Mouse (Mus musculus) heart, embryonic 11.5 days (tissue): Measurements from ENCODE around the gene Adamts8. TPM values are rescaled to one million over a fixed set of nuclear protein-coding genes. Genes with fewer than 3 reads are reported as not detected.
A peak's percentile ranks its signal among the peaks of the same experiment; 100 is the strongest.

Experiments used
- ATAC-seq: fragments of 200-750 bp; cut with Nextera tagmentation; replicated peaks from 2 replicates; pipeline ENCODE4 v1.8.0; 2017; ENCODE audit warnings: moderate library complexity; ENCODE audit not compliant: insufficient number of reproducible peaks, low FRiP score, low TSS enrichment
- H3K27ac ChIP-seq: fragments of 300-500 bp; sonication (generic); 2 replicates; pipeline ENCODE4 v1.5.1; 2014; ENCODE audit warnings: mild to moderate bottlenecking, low read depth, low read length
- H3K27me3 ChIP-seq: fragments of 300-500 bp; sonication (generic); 2 replicates; pipeline ENCODE4 v1.6.1; 2014; ENCODE audit warnings: mild to moderate bottlenecking, low read length, mixed read lengths; ENCODE audit not compliant: control insufficient read depth, insufficient read depth
- H3K36me3 ChIP-seq: fragments of 300-500 bp; sonication (generic); 2 replicates; pipeline ENCODE4 v1.6.1; 2014; ENCODE audit warnings: mild to moderate bottlenecking, low read length, moderate library complexity, mixed read lengths; ENCODE audit not compliant: control insufficient read depth, insufficient read depth
- H3K4me1 ChIP-seq: fragments of 300-500 bp; sonication (generic); 2 replicates; pipeline ENCODE4 v1.6.1; 2014; ENCODE audit warnings: low read length; ENCODE audit not compliant: control insufficient read depth, insufficient read depth
- H3K4me2 ChIP-seq: fragments of 300-500 bp; sonication (generic); 2 replicates; pipeline ENCODE4 v1.6.1; 2014; ENCODE audit warnings: mild to moderate bottlenecking, moderate library complexity
- H3K4me3 ChIP-seq: fragments of 300-500 bp; sonication (generic); 2 replicates; pipeline ENCODE4 v1.5.1; 2014; ENCODE audit warnings: low read depth, low read length
- H3K9ac ChIP-seq: fragments of 300-500 bp; sonication (generic); 2 replicates; pipeline ENCODE4 v1.6.1; 2014; ENCODE audit warnings: mild to moderate bottlenecking, low read depth, low read length, moderate library complexity
- H3K9me3 ChIP-seq: fragments of 300-500 bp; sonication (generic); replicated peaks from 2 replicates; pipeline ENCODE4 v1.6.1; 2016; ENCODE audit warnings: low read length; ENCODE audit not compliant: control insufficient read depth
- WGBS: fragments of 180-500 bp; shearing (Covaris S2); extraction: QIAGEN DNeasy Blood & Tissue Kit; methylation state at CpG from one replicate; pipeline ENCODE4 v1.1.7; 2014; ENCODE audit not compliant: insufficient replicate concordance; 5-methylcytosine and 5-hydroxymethylcytosine counted together
- polyA plus RNA-seq: library from polyadenylated mRNA; unstranded; fragments of >200 nt; fragmentation: Nextera tagmentation; extraction: Ambion mirVana; gene quantifications from 2 replicates; pipeline ENCODE4 v1.2.1, GENCODE M21; 2014

The Adamts8 gene
- polyA plus RNA-seq, 1 experiment from 2014 or later, result 6.0 TPM

DNA sequence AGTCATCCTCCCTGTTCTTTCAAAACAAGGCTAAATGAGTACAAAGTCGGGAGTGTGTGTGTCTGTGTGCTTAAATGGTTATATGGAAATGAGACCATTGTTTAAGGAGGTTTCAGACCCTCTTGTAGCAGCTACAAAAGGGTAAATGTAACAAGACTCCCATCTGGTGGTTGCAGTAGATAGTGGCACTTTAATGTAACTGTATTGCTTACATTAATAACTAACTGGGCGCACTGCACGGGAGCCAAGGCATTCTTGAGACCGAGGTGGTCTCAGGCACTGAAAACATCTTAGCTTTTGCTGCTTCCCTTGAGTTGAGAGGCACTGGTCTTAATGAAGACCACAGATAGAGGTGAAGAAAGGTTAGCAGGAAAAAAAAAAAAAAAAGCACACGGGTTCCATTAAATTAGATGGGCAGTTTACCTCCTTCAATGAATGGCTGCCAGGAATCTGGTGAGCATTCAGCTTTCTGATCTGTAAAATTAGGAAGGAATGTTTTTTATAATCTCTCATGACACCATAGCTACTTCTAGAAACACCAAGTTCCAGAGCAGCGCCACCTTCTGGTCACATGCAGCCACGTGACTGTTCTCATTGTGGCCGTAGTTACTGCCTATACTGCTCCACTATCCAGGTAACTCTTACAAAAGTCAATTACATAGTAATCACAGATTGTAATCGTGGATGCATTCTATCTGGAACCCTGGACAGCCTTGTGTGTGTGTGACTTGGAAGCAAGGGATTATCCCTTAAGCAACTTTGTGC is 5.5 kb upstream of the Adamts8 start:
- Histone ChIP-seq H3K36me3 (no peaks in the 10 kb centered on the region), H3K27me3 (peaks cover 18% of the 10 kb centered on the region), H3K4me1 (no peaks in the 10 kb centered on the region), H3K9ac (no peak overlapping the region), H3K9me3 (0 out of 2 replicates have a peak, but pooled peaks cover 2% of the 10 kb centered on the region), H3K27ac (no peak overlapping the region), H3K4me3 (no peak overlapping the region), H3K4me2 (peak overlapping the region; percentile 42)
- WGBS, result 29% methylated on average over 9 of the region's 9 CpGs
- no peak; the same call in 1 of the 2 replicates for ATAC-seq

DNA sequence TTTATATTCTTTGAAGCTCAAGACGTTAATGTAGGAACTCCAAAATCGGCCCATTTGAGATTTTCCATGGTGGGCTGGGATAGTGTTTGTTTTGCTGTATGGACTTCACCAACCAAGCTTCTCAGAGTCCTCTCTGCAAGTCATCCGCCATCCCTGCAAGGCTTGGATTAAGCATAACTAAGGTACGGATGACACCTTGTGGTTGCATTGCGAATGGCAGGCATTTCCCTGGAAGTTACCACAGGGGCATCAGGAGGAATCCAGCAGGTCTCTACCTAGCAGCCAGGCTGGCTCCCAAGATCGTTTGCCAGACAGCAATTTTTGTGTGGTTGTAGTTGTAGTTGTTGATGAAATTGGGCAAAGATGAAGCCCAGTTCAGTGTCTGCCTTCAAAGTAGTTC is 2.0 kb upstream of the Adamts8 start:
- Histone ChIP-seq H3K4me3 (no peak overlapping the region), H3K4me1 (0 out of 2 replicates have a peak, but pooled peaks cover 5% of the 10 kb centered on the region), H3K9me3 (0 out of 2 replicates have a peak, but pooled peaks cover 2% of the 10 kb centered on the region), H3K36me3 (no peaks in the 10 kb centered on the region), H3K27ac (no peak overlapping the region), H3K4me2 (no peak overlapping the region), H3K27me3 (peaks cover 47% of the 10 kb centered on the region), H3K9ac (no peak overlapping the region)
- WGBS, result 6% methylated on average over 6 of the region's 6 CpGs
- no peak for ATAC-seq

DNA sequence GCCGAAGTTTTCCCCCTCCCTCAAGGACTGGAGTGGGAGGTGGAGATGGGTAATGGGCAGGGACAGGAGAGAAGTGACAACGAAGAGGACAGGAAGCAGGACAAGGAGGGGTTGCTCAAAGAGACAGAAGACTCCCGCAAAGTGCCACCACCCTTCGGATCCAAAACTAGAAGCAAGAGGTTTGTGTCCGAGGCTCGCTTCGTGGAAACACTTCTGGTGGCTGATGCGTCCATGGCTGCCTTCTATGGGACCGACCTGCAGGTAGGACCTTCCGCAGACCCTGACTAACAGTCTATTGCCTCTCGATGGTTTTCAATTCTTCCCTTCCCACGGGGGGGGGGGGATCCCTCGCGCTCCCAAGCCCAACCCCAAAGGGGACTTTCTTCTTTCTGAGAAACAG is 979 bp downstream of the Adamts8 start:
- Histone ChIP-seq H3K36me3 (no peaks in the 10 kb centered on the region), H3K4me1 (peaks cover 5% of the 10 kb centered on the region; the same call in 1 of the 2 replicates), H3K9ac (peak overlapping the region; percentile 58), H3K27ac (no peak overlapping the region), H3K27me3 (peaks cover 54% of the 10 kb centered on the region), H3K4me2 (peak overlapping the region; percentile 100), H3K4me3 (peak overlapping the region; percentile 61), H3K9me3 (0 out of 2 replicates have a peak, but pooled peaks cover 2% of the 10 kb centered on the region)
- no peak for ATAC-seq
- 3% methylated on average over 14 of the region's 14 CpGs for WGBS

DNA sequence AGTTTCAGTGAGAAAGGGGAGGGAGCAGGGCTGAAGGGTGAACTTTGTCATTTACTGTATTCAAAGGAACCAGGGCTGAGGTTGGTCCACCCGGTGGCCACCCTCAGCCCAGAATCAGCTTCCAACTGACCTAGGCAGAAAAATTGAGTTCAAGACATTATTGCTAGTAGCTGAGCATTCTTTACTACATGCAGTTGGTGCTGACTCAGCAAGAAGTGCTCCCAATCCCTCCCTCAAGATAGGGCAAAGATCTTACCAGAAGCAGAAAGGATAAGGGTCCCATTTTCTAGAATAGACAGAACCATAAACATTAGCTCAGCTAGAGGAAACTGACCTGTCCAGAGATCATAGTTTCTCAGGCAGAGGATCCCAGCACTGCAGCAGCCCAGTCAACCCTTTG is 1.9 kb downstream of the Adamts8 start:
- Histone ChIP-seq H3K27me3 (peaks cover 57% of the 10 kb centered on the region), H3K4me3 (no peak overlapping the region), H3K9me3 (0 out of 2 replicates have a peak, but pooled peaks cover 1% of the 10 kb centered on the region), H3K9ac (no peak overlapping the region), H3K4me1 (peaks cover 5% of the 10 kb centered on the region; the same call in 1 of the 2 replicates), H3K36me3 (no peaks in the 10 kb centered on the region), H3K27ac (no peak overlapping the region), H3K4me2 (no peak overlapping the region)
- WGBS, result 28% methylated on average over 1 of the region's 1 CpGs
- no peak for ATAC-seq

DNA sequence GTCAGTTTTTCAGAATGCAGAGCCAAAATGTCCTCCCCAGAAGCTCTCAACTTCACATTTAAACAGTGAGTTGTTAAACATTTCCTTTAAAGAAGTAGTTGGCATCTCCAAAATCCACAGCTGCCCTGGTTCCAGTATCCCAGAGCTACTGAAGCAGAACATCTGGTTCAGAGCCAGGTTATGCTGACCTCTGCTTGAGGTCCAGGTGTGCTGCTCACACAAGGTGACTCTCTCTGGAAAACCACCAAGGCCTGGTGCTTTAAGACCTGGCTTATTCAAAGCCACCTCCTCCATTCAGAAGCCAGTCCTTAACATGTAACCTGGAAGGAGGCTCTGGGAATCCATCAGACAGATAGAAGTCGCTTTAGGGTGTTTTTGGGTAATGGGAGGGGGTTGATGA is 2.9 kb downstream of the Adamts8 start:
- Histone ChIP-seq H3K27ac (no peak overlapping the region), H3K4me3 (no peak overlapping the region), H3K27me3 (peaks cover 57% of the 10 kb centered on the region), H3K9ac (no peak overlapping the region), H3K4me2 (no peak overlapping the region), H3K9me3 (no peaks in the 10 kb centered on the region), H3K4me1 (peaks cover 7% of the 10 kb centered on the region), H3K36me3 (no peaks in the 10 kb centered on the region)
- no peak for ATAC-seq
- WGBS, result 41% methylated on average over 1 of the region's 1 CpGs

DNA sequence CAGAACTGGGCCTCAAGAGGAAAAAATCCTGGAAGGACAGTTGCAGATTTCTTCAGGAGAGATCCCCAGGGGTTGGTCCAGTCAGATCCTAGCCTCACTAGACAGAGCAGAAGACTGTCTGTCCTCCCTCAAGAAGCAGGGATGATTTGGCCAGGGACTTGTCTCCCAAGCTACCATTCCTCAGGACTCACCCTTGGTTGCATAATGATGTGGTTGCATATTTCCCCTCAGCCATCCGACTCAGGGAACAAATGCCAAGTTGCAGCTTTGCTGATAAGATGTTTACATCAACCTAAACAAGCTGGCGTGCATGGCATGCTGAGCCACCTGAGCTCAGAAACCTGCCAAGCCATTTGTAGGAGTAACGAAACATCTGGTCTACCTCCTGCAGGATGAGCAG is 7.1 kb downstream of the Adamts8 start:
- Histone ChIP-seq H3K36me3 (no peaks in the 10 kb centered on the region), H3K4me3 (no peak overlapping the region), H3K9me3 (no peaks in the 10 kb centered on the region), H3K27me3 (peaks cover 22% of the 10 kb centered on the region), H3K4me1 (peaks cover 7% of the 10 kb centered on the region), H3K9ac (no peak overlapping the region), H3K27ac (no peak overlapping the region), H3K4me2 (no peak overlapping the region)
- WGBS, result 59% methylated on average over 3 of the region's 3 CpGs
- ATAC-seq, result no peak

DNA sequence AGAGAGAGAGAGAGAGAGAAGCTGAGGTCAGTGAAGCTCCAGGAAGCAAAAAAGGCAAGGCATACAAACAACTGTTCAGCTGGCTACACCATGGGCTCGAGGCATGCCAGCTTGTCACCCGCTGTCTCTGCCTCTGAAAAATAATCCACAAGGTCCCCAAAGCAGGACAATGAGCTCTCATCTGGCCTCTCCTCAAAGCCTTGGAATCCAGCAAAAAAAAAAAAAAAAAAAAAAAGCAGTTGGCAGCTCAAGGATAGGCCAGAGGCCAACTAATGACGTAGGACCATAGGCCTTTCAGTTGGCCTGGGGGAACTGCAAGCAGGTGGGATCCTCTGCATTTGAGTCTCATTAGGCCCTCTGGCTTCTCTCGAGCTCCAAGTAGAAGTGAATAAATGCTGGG is 7.6 kb downstream of the Adamts8 start:
- H3K9me3 ChIP-seq, result no peaks in the 10 kb centered on the region
- no peak overlapping the region for H3K27ac ChIP-seq
- 72% methylated on average over 4 of the region's 4 CpGs for WGBS
- H3K4me3 ChIP-seq, result no peak overlapping the region
- ATAC-seq, result no peak
- peaks cover 17% of the 10 kb centered on the region for H3K27me3 ChIP-seq
- no peak overlapping the region for H3K4me2 ChIP-seq
- H3K9ac ChIP-seq, result no peak overlapping the region
- H3K4me1 ChIP-seq, result peaks cover 7% of the 10 kb centered on the region
- H3K36me3 ChIP-seq, result no peaks in the 10 kb centered on the region

DNA sequence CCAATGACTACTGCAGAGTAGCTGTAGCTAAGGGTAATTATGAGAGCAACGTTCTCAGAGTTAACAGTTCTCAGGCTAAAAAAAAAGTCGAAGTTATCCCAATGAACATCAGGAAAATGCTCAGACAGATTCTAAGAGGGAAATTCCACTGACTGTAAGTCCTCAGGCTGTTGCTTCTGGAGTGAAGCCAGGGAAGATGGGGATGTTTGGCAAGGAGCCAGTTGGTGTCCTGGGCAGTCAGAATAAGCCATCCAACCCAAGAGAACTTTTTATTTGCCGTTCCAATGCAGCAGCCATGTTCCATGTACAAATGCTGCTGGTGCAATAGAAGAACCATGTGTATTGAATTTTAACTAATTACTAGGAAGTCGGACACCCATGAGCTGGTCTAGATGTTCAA is 8.2 kb downstream of the Adamts8 start:
- Histone ChIP-seq H3K9me3 (no peaks in the 10 kb centered on the region), H3K36me3 (no peaks in the 10 kb centered on the region), H3K4me2 (no peak overlapping the region), H3K4me3 (no peak overlapping the region), H3K27ac (no peak overlapping the region), H3K4me1 (peaks cover 7% of the 10 kb centered on the region), H3K27me3 (peaks cover 16% of the 10 kb centered on the region), H3K9ac (no peak overlapping the region)
- WGBS, result 58% methylated on average over 4 of the region's 4 CpGs
- ATAC-seq, result no peak

DNA sequence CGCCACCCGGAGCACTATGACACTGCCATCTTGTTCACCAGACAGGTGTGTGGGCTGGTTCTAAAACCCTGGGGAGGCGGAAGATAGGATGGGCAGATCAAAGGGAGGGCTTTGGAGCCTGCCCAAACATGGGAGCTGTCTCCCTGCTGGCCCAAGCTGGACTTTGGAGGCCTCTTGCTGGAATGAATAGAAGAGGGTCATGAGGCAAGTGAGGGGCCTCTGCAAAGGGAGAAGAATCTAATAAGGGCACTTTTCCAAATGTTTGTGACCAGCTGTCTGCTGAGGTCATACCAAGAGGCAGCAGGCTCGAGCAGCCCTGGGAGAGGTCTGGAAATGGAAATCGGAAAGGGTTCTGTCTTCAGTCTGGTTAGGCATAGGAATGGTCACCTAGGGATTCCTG is 9.1 kb downstream of the Adamts8 start:
- no peaks in the 10 kb centered on the region for H3K9me3 ChIP-seq
- H3K27ac ChIP-seq, result no peak overlapping the region
- H3K36me3 ChIP-seq, result no peaks in the 10 kb centered on the region
- no peak overlapping the region for H3K9ac ChIP-seq
- peaks cover 11% of the 10 kb centered on the region for H3K27me3 ChIP-seq
- H3K4me1 ChIP-seq, result peaks cover 7% of the 10 kb centered on the region
- no peak overlapping the region for H3K4me3 ChIP-seq
- no peak for ATAC-seq
- H3K4me2 ChIP-seq, result no peak overlapping the region
- 78% methylated on average over 5 of the region's 5 CpGs for WGBS
